Mouse (Mus musculus) G1E (cell line): Measurements from ENCODE around the gene Ube2g2.

Experiments used
- CTCF ChIP-seq: IDR thresholded peaks from 2 replicates; pipeline ENCODE4 v1.5.1; 2012; ENCODE audit warnings: low read depth, low read length, inconsistent platforms, mixed read lengths
- GATA1 ChIP-seq: IDR thresholded peaks from 2 replicates; pipeline ENCODE4 v1.6.1; 2012; ENCODE audit warnings: borderline replicate concordance, low read length, inconsistent platforms, mixed read lengths
- POLR2AphosphoS5 ChIP-seq: IDR thresholded peaks from 2 replicates; pipeline ENCODE4 v1.6.1; 2012; ENCODE audit warnings: low read depth, low read length, inconsistent platforms; ENCODE audit not compliant: insufficient replicate concordance
- TAL1 ChIP-seq: conservative IDR thresholded peaks from 2 replicates; pipeline ENCODE4 v1.6.1; 2012; ENCODE audit warnings: low read depth, low read length, inconsistent platforms, mixed read lengths

- TF ChIP-seq POLR2AphosphoS5 (no peak), GATA1 (no peak), CTCF (no peak), TAL1 (no peak)
These were observed 5.9 kb upstream of the Ube2g2 start for GRCm38 (mm10) chr10:77616166-77616565.
